Comparison of ENCODE assay signal across 1 mouse cellular context in genomic region chr2:131052043-131052442, GRCm38 (mm10).
TF ChIP-seq lines count a peak whose summit lies in the region.

No protein-coding gene starts in this region.

TF ChIP-seq in MEL, 35 proteins besides CTCF, POLR2A, EP300 and RAD21 (continued from another document):
- peak; percentile 32; the same call in 1 of the 2 replicates for TF ChIP-seq GATA1 (IDR thresholded peaks at IDR 0.05; ENCODE audit: low read depth, low read length)
- TF ChIP-seq UBTF (IDR thresholded peaks at IDR 0.05; ENCODE audit: borderline replicate concordance, insufficient read depth, low read depth, low read length), result no peak
